Mouse (Mus musculus): ENCODE measurements around the gene B230217C12Rik. TPM values are rescaled to one million over a fixed set of nuclear protein-coding genes. Genes with fewer than 3 reads are reported as not detected.
"Not testable (repeated sequence)": the region's sequence is repeated elsewhere in the genome, so short reads cannot be mapped to it uniquely, and the experiment has no call there.

Gene B230217C12Rik
- polyA plus RNA-seq, 1 experiment from 2014 or later = 8.3 TPM

GRCm38 (mm10) chr11:97850367-97850766 is 9.8 kb downstream of the B230217C12Rik start:
- H3K4me1 ChIP-seq (ENCODE audit: control insufficient read depth, insufficient read depth, low read length) = no peaks in the 10 kb centered on the region
- ATAC-seq (ENCODE audit: insufficient number of reproducible peaks, insufficient read depth, low FRiP score, low read depth) = peak; percentile 84
- no peak overlapping the region for H3K9ac ChIP-seq (replicated peaks; ENCODE audit: low read depth, low read length)
- no peak overlapping the region for H3K4me3 ChIP-seq (ENCODE audit: low read depth, low read length)
- H3K36me3 ChIP-seq (ENCODE audit: control insufficient read depth, insufficient read depth, low read length) = no peaks in the 10 kb centered on the region
- H3K4me2 ChIP-seq (replicated peaks; ENCODE audit: low read depth, low read length) = no peak overlapping the region
- H3K27ac ChIP-seq (ENCODE audit: low read length) = no peak overlapping the region
- no peaks in the 10 kb centered on the region for H3K9me3 ChIP-seq (ENCODE audit: control insufficient read depth, low read depth, low read length)
- no peaks in the 10 kb centered on the region for H3K27me3 ChIP-seq (ENCODE audit: control insufficient read depth, insufficient read depth, low read length)
- WGBS = 38% methylated on average over 6 of the region's 6 CpGs

- H3K36me3 ChIP-seq (ENCODE audit: control insufficient read depth, insufficient read depth, low read length) = no peaks in the 10 kb centered on the region
- H3K9me3 ChIP-seq (ENCODE audit: control insufficient read depth, low read depth, low read length) = no peaks in the 10 kb centered on the region
- 94% methylated on average over 2 of the region's 2 CpGs for WGBS
- H3K4me3 ChIP-seq (ENCODE audit: low read depth, low read length) = no peak overlapping the region
- no peak overlapping the region for H3K9ac ChIP-seq (replicated peaks; ENCODE audit: low read depth, low read length)
- no peaks in the 10 kb centered on the region for H3K4me1 ChIP-seq (ENCODE audit: control insufficient read depth, insufficient read depth, low read length)
- no peak overlapping the region for H3K4me2 ChIP-seq (replicated peaks; ENCODE audit: low read depth, low read length)
- no peaks in the 10 kb centered on the region for H3K27me3 ChIP-seq (ENCODE audit: control insufficient read depth, insufficient read depth, low read length)
- ATAC-seq (ENCODE audit: insufficient number of reproducible peaks, insufficient read depth, low FRiP score, low read depth) = no peak
- H3K27ac ChIP-seq (ENCODE audit: low read length) = no peak overlapping the region
Observed at GRCm38 (mm10) chr11:97851601-97852000, 11.0 kb downstream of the B230217C12Rik start.

- no peaks in the 10 kb centered on the region for H3K9me3 ChIP-seq (ENCODE audit: control insufficient read depth, low read depth, low read length)
- no peaks in the 10 kb centered on the region for H3K27me3 ChIP-seq (ENCODE audit: control insufficient read depth, insufficient read depth, low read length)
- H3K4me2 ChIP-seq (replicated peaks; ENCODE audit: low read depth, low read length) = no peak overlapping the region
- no peak for ATAC-seq (ENCODE audit: insufficient number of reproducible peaks, insufficient read depth, low FRiP score, low read depth)
- H3K9ac ChIP-seq (replicated peaks; ENCODE audit: low read depth, low read length) = no peak overlapping the region
- H3K4me1 ChIP-seq (ENCODE audit: control insufficient read depth, insufficient read depth, low read length) = no peaks in the 10 kb centered on the region
- H3K36me3 ChIP-seq (ENCODE audit: control insufficient read depth, insufficient read depth, low read length) = no peaks in the 10 kb centered on the region
- no peak overlapping the region for H3K27ac ChIP-seq (ENCODE audit: low read length)
- no peak overlapping the region for H3K4me3 ChIP-seq (ENCODE audit: low read depth, low read length)
- WGBS = 81% methylated on average over 2 of the region's 2 CpGs
Observed at GRCm38 (mm10) chr11:97855473-97855872, 14.9 kb downstream of the B230217C12Rik start.

- Histone ChIP-seq H3K27ac (ENCODE audit: low read length) (no peak overlapping the region), H3K9me3 (ENCODE audit: control insufficient read depth, low read depth, low read length) (no peaks in the 10 kb centered on the region), H3K36me3 (ENCODE audit: control insufficient read depth, insufficient read depth, low read length) (no peaks in the 10 kb centered on the region), H3K4me1 (ENCODE audit: control insufficient read depth, insufficient read depth, low read length) (no peaks in the 10 kb centered on the region), H3K9ac (replicated peaks; ENCODE audit: low read depth, low read length) (no peak overlapping the region), H3K4me3 (ENCODE audit: low read depth, low read length) (no peak overlapping the region), H3K27me3 (ENCODE audit: control insufficient read depth, insufficient read depth, low read length) (no peaks in the 10 kb centered on the region), H3K4me2 (replicated peaks; ENCODE audit: low read depth, low read length) (no peak overlapping the region)
- 55% methylated on average over 2 of the region's 2 CpGs for WGBS
- no peak for ATAC-seq (ENCODE audit: insufficient number of reproducible peaks, insufficient read depth, low FRiP score, low read depth)
Observed at GRCm38 (mm10) chr11:97862148-97862547, 21.6 kb downstream of the B230217C12Rik start.

- no peak for ATAC-seq (ENCODE audit: insufficient number of reproducible peaks, insufficient read depth, low FRiP score, low read depth)
Observed at GRCm38 (mm10) chr11:97865421-97865820, 24.8 kb downstream of the B230217C12Rik start.

GRCm38 (mm10) chr11:97866091-97866888 is 25.7 kb downstream of the B230217C12Rik start:
- no peak for ATAC-seq (ENCODE audit: insufficient number of reproducible peaks, insufficient read depth, low FRiP score, low read depth)
- no peaks in the 10 kb centered on the region for H3K27me3 ChIP-seq (ENCODE audit: control insufficient read depth, insufficient read depth, low read length)
- H3K9me3 ChIP-seq (ENCODE audit: control insufficient read depth, low read depth, low read length) = no peaks in the 10 kb centered on the region
- WGBS = 88% methylated on average over 3 of the region's 3 CpGs
- no peaks in the 10 kb centered on the region for H3K4me1 ChIP-seq (ENCODE audit: control insufficient read depth, insufficient read depth, low read length)
- no peak overlapping the region for H3K4me2 ChIP-seq (replicated peaks; ENCODE audit: low read depth, low read length)
- no peaks in the 10 kb centered on the region for H3K36me3 ChIP-seq (ENCODE audit: control insufficient read depth, insufficient read depth, low read length)
- no peak overlapping the region for H3K4me3 ChIP-seq (ENCODE audit: low read depth, low read length)
- no peak overlapping the region for H3K9ac ChIP-seq (replicated peaks; ENCODE audit: low read depth, low read length)
- no peak overlapping the region for H3K27ac ChIP-seq (ENCODE audit: low read length)

More at GRCm38 (mm10) chr11:97865421-97865820, 24.8 kb downstream of the B230217C12Rik start:
- Histone ChIP-seq H3K4me3 (ENCODE audit: low read depth, low read length) (no peak overlapping the region), H3K4me1 (ENCODE audit: control insufficient read depth, insufficient read depth, low read length) (no peaks in the 10 kb centered on the region), H3K36me3 (ENCODE audit: control insufficient read depth, insufficient read depth, low read length) (no peaks in the 10 kb centered on the region), H3K27me3 (ENCODE audit: control insufficient read depth, insufficient read depth, low read length) (no peaks in the 10 kb centered on the region), H3K9me3 (ENCODE audit: control insufficient read depth, low read depth, low read length) (no peaks in the 10 kb centered on the region), H3K9ac (replicated peaks; ENCODE audit: low read depth, low read length) (no peak overlapping the region), H3K4me2 (replicated peaks; ENCODE audit: low read depth, low read length) (no peak overlapping the region), H3K27ac (ENCODE audit: low read length) (no peak overlapping the region)
- WGBS = 88% methylated on average over 5 of the region's 5 CpGs

DNA sequence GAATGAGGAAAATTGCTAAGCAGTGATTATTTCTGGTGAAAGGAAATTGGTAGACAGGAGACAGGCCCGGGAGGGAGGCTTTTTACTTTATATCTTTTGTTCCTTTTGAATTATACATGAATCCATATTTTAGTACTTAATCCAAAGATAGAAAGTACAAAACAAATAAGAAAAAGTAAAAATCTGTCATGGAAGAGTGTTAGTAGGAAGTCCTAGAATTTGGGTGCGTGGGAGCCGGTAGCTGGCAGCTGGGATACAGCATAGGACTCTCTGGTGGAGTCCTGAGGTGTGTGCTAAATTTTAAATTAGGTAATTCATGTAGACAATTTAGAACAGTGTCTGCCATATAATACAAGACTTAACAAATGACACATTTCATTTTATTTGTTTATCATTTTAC is 27.0 kb downstream of the B230217C12Rik start:
- H3K4me2 ChIP-seq (replicated peaks; ENCODE audit: low read depth, low read length) = no peak overlapping the region
- ATAC-seq (ENCODE audit: insufficient number of reproducible peaks, insufficient read depth, low FRiP score, low read depth) = no peak
- 86% methylated on average over 3 of the region's 3 CpGs for WGBS
- no peak overlapping the region for H3K4me3 ChIP-seq (ENCODE audit: low read depth, low read length)
- no peaks in the 10 kb centered on the region for H3K4me1 ChIP-seq (ENCODE audit: control insufficient read depth, insufficient read depth, low read length)
- H3K9me3 ChIP-seq (ENCODE audit: control insufficient read depth, low read depth, low read length) = no peaks in the 10 kb centered on the region
- H3K27me3 ChIP-seq (ENCODE audit: control insufficient read depth, insufficient read depth, low read length) = no peaks in the 10 kb centered on the region
- no peak overlapping the region for H3K27ac ChIP-seq (ENCODE audit: low read length)
- H3K36me3 ChIP-seq (ENCODE audit: control insufficient read depth, insufficient read depth, low read length) = no peaks in the 10 kb centered on the region
- no peak overlapping the region for H3K9ac ChIP-seq (replicated peaks; ENCODE audit: low read depth, low read length)

DNA sequence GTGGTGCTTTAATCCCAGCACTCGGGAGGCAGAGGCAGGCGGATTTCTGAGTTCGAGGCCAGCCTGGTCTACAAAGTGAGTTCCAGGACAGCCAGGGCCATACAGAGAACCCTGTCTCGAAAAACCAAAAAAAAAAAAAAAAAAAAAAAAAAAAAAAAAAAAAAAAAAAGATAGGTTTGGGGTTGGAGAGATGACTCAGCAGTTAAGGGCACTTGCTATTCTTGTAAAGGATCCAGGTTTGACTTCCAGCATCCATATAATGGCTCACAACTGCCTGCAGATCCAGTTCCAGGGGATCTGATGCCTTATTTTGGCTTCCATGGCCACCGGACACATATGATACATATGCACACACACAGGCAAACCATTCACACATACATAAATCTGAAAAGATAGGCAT is 31.8 kb downstream of the B230217C12Rik start:
- H3K4me3 ChIP-seq (ENCODE audit: low read depth, low read length); H3K27ac ChIP-seq (ENCODE audit: low read length); H3K9me3 ChIP-seq (ENCODE audit: control insufficient read depth, low read depth, low read length); H3K9ac ChIP-seq (replicated peaks; ENCODE audit: low read depth, low read length); H3K36me3 ChIP-seq (ENCODE audit: control insufficient read depth, insufficient read depth, low read length); ATAC-seq (ENCODE audit: insufficient number of reproducible peaks, insufficient read depth, low FRiP score, low read depth); H3K27me3 ChIP-seq (ENCODE audit: control insufficient read depth, insufficient read depth, low read length); H3K4me1 ChIP-seq (ENCODE audit: control insufficient read depth, insufficient read depth, low read length); H3K4me2 ChIP-seq (replicated peaks; ENCODE audit: low read depth, low read length): not testable (repeated sequence)
- 80% methylated on average over 5 of the region's 5 CpGs for WGBS

GRCm38 (mm10) chr11:97874396-97874795 is 33.8 kb downstream of the B230217C12Rik start:
- H3K4me1 ChIP-seq (ENCODE audit: control insufficient read depth, insufficient read depth, low read length) = no peaks in the 10 kb centered on the region
- WGBS = 75% methylated on average over 1 of the region's 1 CpGs

More at GRCm38 (mm10) chr11:97874396-97874795, 33.8 kb downstream of the B230217C12Rik start:
- no peak overlapping the region for H3K9ac ChIP-seq (replicated peaks; ENCODE audit: low read depth, low read length)
- H3K27ac ChIP-seq (ENCODE audit: low read length) = no peak overlapping the region
- H3K36me3 ChIP-seq (ENCODE audit: control insufficient read depth, insufficient read depth, low read length) = no peaks in the 10 kb centered on the region
- H3K4me2 ChIP-seq (replicated peaks; ENCODE audit: low read depth, low read length) = no peak overlapping the region
- no peak overlapping the region for H3K4me3 ChIP-seq (ENCODE audit: low read depth, low read length)
- no peaks in the 10 kb centered on the region for H3K27me3 ChIP-seq (ENCODE audit: control insufficient read depth, insufficient read depth, low read length)
- no peak for ATAC-seq (ENCODE audit: insufficient number of reproducible peaks, insufficient read depth, low FRiP score, low read depth)
- H3K9me3 ChIP-seq (ENCODE audit: control insufficient read depth, low read depth, low read length) = no peaks in the 10 kb centered on the region

Measured in stomach, embryonic 14.5 days (tissue).